Mouse (Mus musculus) lung, postnatal 0 days (tissue): ENCODE results near the gene Tpcn1. TPM values are rescaled to one million over a fixed set of nuclear protein-coding genes. Genes with fewer than 3 reads are reported as not detected.

Experiments used
- ATAC-seq: fragments of 200-750 bp; cut with Nextera tagmentation; 2 replicates; pipeline ENCODE4 v1.8.0; 2017; ENCODE audit warnings: moderate library complexity
- DNase-seq: peaks from one replicate; pipeline ENCODE4 v3.0.0-alpha.2; 2016; ENCODE audit warnings: low spot score
- H3K27ac ChIP-seq: fragments of 300-500 bp; sonication (generic); 2 replicates; pipeline ENCODE4 v1.5.1; 2014; ENCODE audit warnings: antibody characterized with exemption, mild to moderate bottlenecking, low read length, mixed read lengths
- H3K27me3 ChIP-seq: fragments of 300-500 bp; sonication (generic); replicated peaks from 2 replicates; pipeline ENCODE4 v1.6.1; 2014; ENCODE audit warnings: low read length, mixed read lengths; ENCODE audit not compliant: insufficient read depth
- H3K36me3 ChIP-seq: fragments of 300-500 bp; sonication (generic); 2 replicates; pipeline ENCODE4 v1.6.1; 2014; ENCODE audit warnings: low read length, mixed read lengths; ENCODE audit not compliant: insufficient read depth
- H3K4me1 ChIP-seq: fragments of 300-500 bp; sonication (generic); 2 replicates; pipeline ENCODE4 v1.6.1; 2014; ENCODE audit warnings: antibody characterized with exemption, low read depth, low read length, mixed read lengths; ENCODE audit not compliant: insufficient read depth
- H3K4me2 ChIP-seq: fragments of 300-500 bp; sonication (generic); replicated peaks from 2 replicates; pipeline ENCODE4 v1.6.1; 2014; ENCODE audit warnings: low read depth, mild to moderate bottlenecking, low read length, moderate library complexity, mixed read lengths
- H3K4me3 ChIP-seq: fragments of 300-500 bp; sonication (generic); 2 replicates; pipeline ENCODE4 v1.5.1; 2014; ENCODE audit warnings: low read depth, low read length
- H3K9ac ChIP-seq: fragments of 300-500 bp; sonication (generic); replicated peaks from 2 replicates; pipeline ENCODE4 v1.6.1; 2014; ENCODE audit warnings: low read depth, mild to moderate bottlenecking
- H3K9me3 ChIP-seq: fragments of 300-500 bp; sonication (generic); 2 replicates; pipeline ENCODE4 v1.6.1; 2016; ENCODE audit warnings: low read length, mixed read lengths
- CTCF ChIP-seq: IDR thresholded peaks from 2 replicates; pipeline ENCODE4 v1.5.1; 2016; ENCODE audit warnings: antibody characterized with exemption, mild to moderate bottlenecking
- EP300 ChIP-seq: IDR thresholded peaks from 2 replicates; pipeline ENCODE4 v1.6.1; 2016; ENCODE audit warnings: antibody characterized with exemption, mild to moderate bottlenecking, control low read depth
- WGBS: fragments of 180-500 bp; shearing (Covaris S2); extraction: QIAGEN DNeasy Blood & Tissue Kit; methylation state at CpG from one replicate; pipeline ENCODE4 v1.1.7; 2014; 5-methylcytosine and 5-hydroxymethylcytosine counted together
- polyA plus RNA-seq: library from polyadenylated mRNA; unstranded; fragments of >200 nt; fragmentation: Nextera tagmentation; extraction: Ambion mirVana; gene quantifications from 2 replicates; pipeline ENCODE4 v1.2.1, GENCODE M21; 2015

Tpcn1 gene
- polyA plus RNA-seq, 1 experiment from 2014 or later = 17.5 TPM

GRCm38 (mm10) chr5:120571056-120571740 is 17.3 kb downstream of the Tpcn1 start:
- H3K27ac ChIP-seq = no peak overlapping the region
- H3K4me1 ChIP-seq = peaks cover 11% of the 10 kb centered on the region
- H3K4me2 ChIP-seq = no peak overlapping the region
- no peak for TF ChIP-seq CTCF
- no peak for TF ChIP-seq EP300
- no peak overlapping the region for H3K4me3 ChIP-seq
- WGBS = 49% methylated on average over 14 of the region's 14 CpGs
- no peak overlapping the region for H3K9ac ChIP-seq
- no peaks in the 10 kb centered on the region for H3K9me3 ChIP-seq
- H3K36me3 ChIP-seq = no peaks in the 10 kb centered on the region
- DNase-seq (no peak), ATAC-seq (no peak)
- no peaks in the 10 kb centered on the region for H3K27me3 ChIP-seq

- Histone ChIP-seq H3K4me3 (no peak overlapping the region), H3K27me3 (no peaks in the 10 kb centered on the region), H3K9me3 (no peaks in the 10 kb centered on the region), H3K4me1 (peaks cover 17% of the 10 kb centered on the region), H3K9ac (no peak overlapping the region), H3K36me3 (no peaks in the 10 kb centered on the region), H3K27ac (no peak overlapping the region), H3K4me2 (no peak overlapping the region)
- no peak for TF ChIP-seq EP300
- no peak for TF ChIP-seq CTCF
- DNase-seq (no peak), ATAC-seq (no peak)
- 69% methylated on average over 11 of the region's 11 CpGs for WGBS
Measured at GRCm38 (mm10) chr5:120570289-120570897, 18.1 kb downstream of the Tpcn1 start.

- Histone ChIP-seq H3K4me3 (no peak overlapping the region), H3K4me2 (no peak overlapping the region), H3K9ac (no peak overlapping the region), H3K4me1 (peaks cover 17% of the 10 kb centered on the region), H3K9me3 (no peaks in the 10 kb centered on the region), H3K27me3 (no peaks in the 10 kb centered on the region), H3K27ac (no peak overlapping the region), H3K36me3 (no peaks in the 10 kb centered on the region)
- no peak for TF ChIP-seq CTCF
- no peak for TF ChIP-seq EP300
- WGBS = 76% methylated on average over 3 of the region's 3 CpGs
- DNase-seq (no peak), ATAC-seq (no peak)
Measured at GRCm38 (mm10) chr5:120569791-120570190, 18.7 kb downstream of the Tpcn1 start.

- Histone ChIP-seq H3K4me2 (no peak overlapping the region), H3K4me1 (peaks cover 17% of the 10 kb centered on the region), H3K36me3 (no peaks in the 10 kb centered on the region), H3K27ac (no peak overlapping the region), H3K27me3 (no peaks in the 10 kb centered on the region), H3K9ac (no peak overlapping the region), H3K4me3 (no peak overlapping the region), H3K9me3 (no peaks in the 10 kb centered on the region)
- DNase-seq = no peak
- TF ChIP-seq EP300 (no peak), CTCF (no peak)
- 72% methylated on average over 4 of the region's 4 CpGs for WGBS
- no peak for ATAC-seq
Measured at GRCm38 (mm10) chr5:120568964-120569363, 19.5 kb downstream of the Tpcn1 start.

DNA sequence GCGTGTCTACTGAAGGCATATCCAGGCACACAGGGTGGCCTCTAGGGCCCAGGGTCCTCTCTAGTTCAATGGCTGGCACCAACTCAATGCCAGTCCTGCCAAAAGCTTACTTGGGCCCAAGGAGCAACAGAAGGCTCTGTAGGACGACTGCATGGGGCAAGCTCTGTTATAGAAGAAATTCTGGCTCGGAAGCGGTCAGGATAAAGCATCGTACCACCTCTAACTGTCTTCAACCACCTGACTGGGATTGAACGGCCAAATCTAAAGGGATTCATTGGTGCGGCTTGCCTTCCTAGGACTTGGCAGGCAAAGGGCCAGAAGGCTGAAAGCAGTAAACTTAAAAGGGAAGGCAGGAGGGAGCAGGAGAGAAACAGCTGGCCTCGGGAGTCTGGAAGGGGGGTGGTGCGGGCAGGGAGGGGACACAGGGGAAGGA is 20.1 kb downstream of the Tpcn1 start:
- ATAC-seq = no peak
- Histone ChIP-seq H3K27ac (no peak overlapping the region), H3K4me2 (no peak overlapping the region), H3K9ac (no peak overlapping the region), H3K36me3 (no peaks in the 10 kb centered on the region), H3K27me3 (no peaks in the 10 kb centered on the region), H3K4me3 (no peak overlapping the region), H3K9me3 (no peaks in the 10 kb centered on the region), H3K4me1 (peaks cover 17% of the 10 kb centered on the region)
- DNase-seq = no peak
- TF ChIP-seq CTCF = no peak
- no peak for TF ChIP-seq EP300
- WGBS = 71% methylated on average over 9 of the region's 9 CpGs

- Histone ChIP-seq H3K27me3 (no peaks in the 10 kb centered on the region), H3K4me1 (peaks cover 22% of the 10 kb centered on the region), H3K27ac (0 out of 2 replicates have a peak overlapping the region, but pooled peaks have one; percentile 51), H3K9me3 (no peaks in the 10 kb centered on the region), H3K36me3 (no peaks in the 10 kb centered on the region), H3K4me3 (no peak overlapping the region), H3K9ac (no peak overlapping the region), H3K4me2 (no peak overlapping the region)
- TF ChIP-seq EP300 = no peak
- TF ChIP-seq CTCF = no peak
- ATAC-seq = no peak
- 70% methylated on average over 14 of the region's 14 CpGs for WGBS
- DNase-seq = no peak
Measured at GRCm38 (mm10) chr5:120567761-120568211, 20.7 kb downstream of the Tpcn1 start.
